Mouse (Mus musculus): Measurements from ENCODE around the gene Rab15. TPM values are rescaled to one million over a fixed set of nuclear protein-coding genes. Genes with fewer than 3 reads are reported as not detected.

Rab15 gene
- polyA plus RNA-seq, 1 experiment from 2014 or later = 37.8 TPM

GRCm38 (mm10) chr12:76817176-76817575, 5.5 kb downstream of the Rab15 start:
- WGBS = 50% methylated on average over 4 of the region's 4 CpGs
- no peaks in the 10 kb centered on the region for H3K27me3 ChIP-seq (replicated peaks)
- peaks cover 4% of the 10 kb centered on the region; the same call in 1 of the 2 replicates for H3K36me3 ChIP-seq
- peaks cover 30% of the 10 kb centered on the region for H3K4me1 ChIP-seq
- no peak overlapping the region for H3K4me2 ChIP-seq
- no peak overlapping the region for H3K4me3 ChIP-seq (replicated peaks)
- no peak for ATAC-seq (ENCODE audit: insufficient read depth, low FRiP score, low read depth)
- no peak overlapping the region for H3K9ac ChIP-seq
- H3K27ac ChIP-seq = peak overlapping the region; percentile 86; the same call in 1 of the 2 replicates
- H3K9me3 ChIP-seq = no peaks in the 10 kb centered on the region

- peaks cover 4% of the 10 kb centered on the region; the same call in 1 of the 2 replicates for H3K36me3 ChIP-seq
- H3K9me3 ChIP-seq = no peaks in the 10 kb centered on the region
- H3K4me1 ChIP-seq = peaks cover 28% of the 10 kb centered on the region
- ATAC-seq (ENCODE audit: insufficient read depth, low FRiP score, low read depth) = no peak
- H3K4me3 ChIP-seq (replicated peaks) = no peak overlapping the region
- H3K27me3 ChIP-seq (replicated peaks) = no peaks in the 10 kb centered on the region
- WGBS = 45% methylated on average over 4 of the region's 4 CpGs
- 0 out of 2 replicates have a peak overlapping the region, but pooled peaks have one; percentile 86 for H3K27ac ChIP-seq
- no peak overlapping the region for H3K9ac ChIP-seq
- H3K4me2 ChIP-seq = no peak overlapping the region
These were observed 6.0 kb downstream of the Rab15 start for GRCm38 (mm10) chr12:76816720-76817119.

- no peak for ATAC-seq (ENCODE audit: insufficient read depth, low FRiP score, low read depth)
- Histone ChIP-seq H3K4me2 (no peak overlapping the region), H3K9ac (no peak overlapping the region), H3K4me1 (peaks cover 4% of the 10 kb centered on the region), H3K27me3 (replicated peaks) (no peaks in the 10 kb centered on the region), H3K9me3 (no peaks in the 10 kb centered on the region), H3K36me3 (peaks cover 4% of the 10 kb centered on the region; the same call in 1 of the 2 replicates), H3K27ac (no peak overlapping the region), H3K4me3 (replicated peaks) (no peak overlapping the region)
- WGBS = 83% methylated on average over 2 of the region's 2 CpGs
These were observed 8.6 kb downstream of the Rab15 start for GRCm38 (mm10) chr12:76814120-76814519.

- whole genome bisulfite sequencing = 51% methylated on average over 10 of the region's 10 CpGs
- no peaks in the 10 kb centered on the region for H3K9me3 ChIP-seq
These were observed 9.2 kb downstream of the Rab15 start for GRCm38 (mm10) chr12:76813543-76813942.

GRCm38 (mm10) chr12:76811006-76811405, 11.7 kb downstream of the Rab15 start:
- Histone ChIP-seq H3K36me3 (peaks cover 4% of the 10 kb centered on the region; the same call in 1 of the 2 replicates), H3K27ac (no peak overlapping the region), H3K4me3 (replicated peaks) (no peak overlapping the region), H3K9ac (no peak overlapping the region), H3K4me2 (no peak overlapping the region), H3K9me3 (no peaks in the 10 kb centered on the region), H3K4me1 (no peaks in the 10 kb centered on the region), H3K27me3 (replicated peaks) (no peaks in the 10 kb centered on the region)
- WGBS = 85% methylated on average over 4 of the region's 4 CpGs
- ATAC-seq (ENCODE audit: insufficient read depth, low FRiP score, low read depth) = no peak

More at GRCm38 (mm10) chr12:76813543-76813942, 9.2 kb downstream of the Rab15 start:
- no peak overlapping the region for H3K27ac ChIP-seq
- no peak overlapping the region for H3K9ac ChIP-seq
- peaks cover 4% of the 10 kb centered on the region; the same call in 1 of the 2 replicates for H3K36me3 ChIP-seq
- H3K27me3 ChIP-seq (replicated peaks) = no peaks in the 10 kb centered on the region
- H3K4me1 ChIP-seq = no peaks in the 10 kb centered on the region; the same call in none of the 2 replicates
- no peak for ATAC-seq (ENCODE audit: insufficient read depth, low FRiP score, low read depth)
- no peak overlapping the region for H3K4me2 ChIP-seq
- H3K4me3 ChIP-seq (replicated peaks) = no peak overlapping the region

GRCm38 (mm10) chr12:76810491-76810890, 12.2 kb downstream of the Rab15 start:
- no peaks in the 10 kb centered on the region for H3K9me3 ChIP-seq
- H3K4me2 ChIP-seq = no peak overlapping the region
- ATAC-seq (ENCODE audit: insufficient read depth, low FRiP score, low read depth) = no peak
- no peaks in the 10 kb centered on the region for H3K27me3 ChIP-seq (replicated peaks)
- H3K36me3 ChIP-seq = peaks cover 4% of the 10 kb centered on the region; the same call in 1 of the 2 replicates
- H3K4me1 ChIP-seq = no peaks in the 10 kb centered on the region
- WGBS = 95% methylated on average over 5 of the region's 5 CpGs
- H3K4me3 ChIP-seq (replicated peaks) = no peak overlapping the region
- no peak overlapping the region for H3K9ac ChIP-seq
- H3K27ac ChIP-seq = no peak overlapping the region

- peaks cover 2% of the 10 kb centered on the region; the same call in 1 of the 2 replicates for H3K36me3 ChIP-seq
- no peak overlapping the region for H3K9ac ChIP-seq
- no peak overlapping the region for H3K4me3 ChIP-seq (replicated peaks)
- ATAC-seq (ENCODE audit: insufficient read depth, low FRiP score, low read depth) = no peak
- 76% methylated on average over 10 of the region's 10 CpGs for WGBS
- no peaks in the 10 kb centered on the region for H3K27me3 ChIP-seq (replicated peaks)
- no peaks in the 10 kb centered on the region for H3K4me1 ChIP-seq
- no peak overlapping the region for H3K4me2 ChIP-seq
- H3K27ac ChIP-seq = no peak overlapping the region
- H3K9me3 ChIP-seq = no peaks in the 10 kb centered on the region
These were observed 14.9 kb downstream of the Rab15 start for GRCm38 (mm10) chr12:76807796-76808195.

GRCm38 (mm10) chr12:76805056-76805811, 17.5 kb downstream of the Rab15 start:
- Histone ChIP-seq H3K9me3 (no peaks in the 10 kb centered on the region), H3K27me3 (replicated peaks) (no peaks in the 10 kb centered on the region), H3K36me3 (no peaks in the 10 kb centered on the region), H3K9ac (no peak overlapping the region), H3K4me3 (replicated peaks) (no peak overlapping the region), H3K4me1 (no peaks in the 10 kb centered on the region), H3K4me2 (no peak overlapping the region), H3K27ac (no peak overlapping the region)
- no peak for ATAC-seq (ENCODE audit: insufficient read depth, low FRiP score, low read depth)
- WGBS = 87% methylated on average over 10 of the region's 10 CpGs

GRCm38 (mm10) chr12:76803700-76804252, 18.9 kb downstream of the Rab15 start:
- Histone ChIP-seq H3K36me3 (no peaks in the 10 kb centered on the region), H3K4me1 (no peaks in the 10 kb centered on the region), H3K9me3 (no peaks in the 10 kb centered on the region), H3K4me2 (no peak overlapping the region), H3K4me3 (replicated peaks) (no peak overlapping the region), H3K27ac (no peak overlapping the region), H3K27me3 (replicated peaks) (no peaks in the 10 kb centered on the region), H3K9ac (no peak overlapping the region)
- ATAC-seq (ENCODE audit: insufficient read depth, low FRiP score, low read depth) = 0 out of 2 replicates have a peak, but pooled peaks have one; percentile 43
- WGBS = 55% methylated on average over 7 of the region's 7 CpGs

GRCm38 (mm10) chr12:76803028-76803427, 19.7 kb downstream of the Rab15 start:
- no peak overlapping the region for H3K27ac ChIP-seq
- H3K4me1 ChIP-seq = no peaks in the 10 kb centered on the region
- no peak overlapping the region for H3K9ac ChIP-seq
- H3K4me2 ChIP-seq = no peak overlapping the region
- WGBS = 91% methylated on average over 10 of the region's 10 CpGs
- no peak for ATAC-seq (ENCODE audit: insufficient read depth, low FRiP score, low read depth)
- H3K27me3 ChIP-seq (replicated peaks) = no peaks in the 10 kb centered on the region
- no peaks in the 10 kb centered on the region for H3K36me3 ChIP-seq
- no peaks in the 10 kb centered on the region for H3K9me3 ChIP-seq
- H3K4me3 ChIP-seq (replicated peaks) = no peak overlapping the region

GRCm38 (mm10) chr12:76798008-76798720, 24.5 kb downstream of the Rab15 start:
- H3K36me3 ChIP-seq = no peaks in the 10 kb centered on the region
- no peaks in the 10 kb centered on the region for H3K4me1 ChIP-seq
- no peak overlapping the region; the same call in 1 of the 2 replicates for H3K27ac ChIP-seq
- H3K4me3 ChIP-seq (replicated peaks) = no peak overlapping the region
- no peak overlapping the region for H3K9ac ChIP-seq
- H3K9me3 ChIP-seq = no peaks in the 10 kb centered on the region
- ATAC-seq (ENCODE audit: insufficient read depth, low FRiP score, low read depth) = no peak
- WGBS = 58% methylated on average over 5 of the region's 5 CpGs
- H3K27me3 ChIP-seq (replicated peaks) = no peaks in the 10 kb centered on the region
- no peak overlapping the region for H3K4me2 ChIP-seq

Data from stomach, embryonic 15.5 days (tissue).